Mouse (Mus musculus) cerebellum, adult 18-20 months (tissue): ENCODE measurements around the gene Rfc4.
A peak's percentile ranks its signal among the peaks of the same experiment; 100 is the strongest.
"Not testable (repeated sequence)": the region's sequence is repeated elsewhere in the genome, so short reads cannot be mapped to it uniquely, and the experiment has no call there.

Experiments
- DNase-seq, 2 experiments: peaks; one replicate each; pipeline ENCODE4 v3.0.0; 2021

The Rfc4 gene

GRCm38 (mm10) chr16:23100099-23100575 is 27.4 kb downstream of the Rfc4 start:
- DNase-seq: no peak

GRCm38 (mm10) chr16:23099632-23100031 is 27.9 kb downstream of the Rfc4 start:
- no peak for DNase-seq

GRCm38 (mm10) chr16:23098105-23098452 is 29.5 kb downstream of the Rfc4 start:
- not testable (repeated sequence) for DNase-seq

GRCm38 (mm10) chr16:23097290-23098104 is 30.0 kb downstream of the Rfc4 start:
- DNase-seq: peak in 1 of 2 experiments; percentile 13

GRCm38 (mm10) chr16:23096886-23097285 is 30.7 kb downstream of the Rfc4 start:
- DNase-seq: not testable (repeated sequence)

- not testable (repeated sequence) for DNase-seq
Measured at GRCm38 (mm10) chr16:23095581-23095980, 32.0 kb downstream of the Rfc4 start.

- no peak for DNase-seq
Measured at GRCm38 (mm10) chr16:23094136-23094535, 33.4 kb downstream of the Rfc4 start.

GRCm38 (mm10) chr16:23093321-23093953 is 34.1 kb downstream of the Rfc4 start:
- DNase-seq: peak; percentile 16 to 26

GRCm38 (mm10) chr16:23091345-23091744 is 36.2 kb downstream of the Rfc4 start:
- not testable (repeated sequence) for DNase-seq

GRCm38 (mm10) chr16:23088491-23088890 is 39.0 kb downstream of the Rfc4 start:
- DNase-seq: not testable (repeated sequence)

GRCm38 (mm10) chr16:23087712-23088111 is 39.8 kb downstream of the Rfc4 start:
- DNase-seq: not testable (repeated sequence)

GRCm38 (mm10) chr16:23087159-23087558 is 40.4 kb downstream of the Rfc4 start:
- DNase-seq: not testable (repeated sequence)

GRCm38 (mm10) chr16:23077516-23077915 is 50.0 kb downstream of the Rfc4 start:
- DNase-seq: not testable (repeated sequence)
